Mouse (Mus musculus) forebrain, postnatal 0 days (tissue): ENCODE measurements around the gene Minos1. TPM values are rescaled to one million over a fixed set of nuclear protein-coding genes. Genes with fewer than 3 reads are reported as not detected.

Experiments used
- ATAC-seq: fragments of 200-750 bp; cut with Nextera tagmentation; 2 replicates; pipeline ENCODE4 v1.8.0; 2017; ENCODE audit warnings: mild to moderate bottlenecking, moderate library complexity
- DNase-seq: peaks from one replicate; pipeline ENCODE4 v3.0.0-alpha.2; 2015
- H3K27ac ChIP-seq: fragments of 300-500 bp; sonication (generic); 2 replicates; pipeline ENCODE4 v1.5.1; 2014; ENCODE audit warnings: low read depth, mild to moderate bottlenecking, antibody characterized with exemption, low read length, moderate library complexity, mixed read lengths
- H3K27me3 ChIP-seq: fragments of 300-500 bp; sonication (generic); 2 replicates; pipeline ENCODE4 v1.6.1; 2014; ENCODE audit warnings: mild to moderate bottlenecking, low read length, mixed read lengths; ENCODE audit not compliant: insufficient read depth
- H3K36me3 ChIP-seq: fragments of 300-500 bp; sonication (generic); 2 replicates; pipeline ENCODE4 v1.6.1; 2014; ENCODE audit warnings: mild to moderate bottlenecking, moderate library complexity; ENCODE audit not compliant: insufficient read depth
- H3K4me1 ChIP-seq: fragments of 300-500 bp; sonication (generic); 2 replicates; pipeline ENCODE4 v1.6.1; 2014; ENCODE audit warnings: antibody characterized with exemption; ENCODE audit not compliant: insufficient read depth
- H3K4me2 ChIP-seq: fragments of 300-500 bp; sonication (generic); 2 replicates; pipeline ENCODE4 v1.6.1; 2014; ENCODE audit warnings: low read depth, mild to moderate bottlenecking, moderate library complexity
- H3K4me3 ChIP-seq: fragments of 300-500 bp; sonication (generic); 2 replicates; pipeline ENCODE4 v1.5.1; 2014; ENCODE audit warnings: low read depth, low read length, mixed read lengths
- H3K9ac ChIP-seq: fragments of 300-500 bp; sonication (generic); 2 replicates; pipeline ENCODE4 v1.6.1; 2014; ENCODE audit warnings: mild to moderate bottlenecking
- H3K9me3 ChIP-seq: fragments of 300-500 bp; sonication (generic); 2 replicates; pipeline ENCODE4 v1.6.1; 2016; ENCODE audit warnings: low read length
- CTCF ChIP-seq: sonication (generic); IDR thresholded peaks from 2 replicates; pipeline ENCODE4 v1.5.1; 2016; ENCODE audit warnings: antibody characterized with exemption, control low read depth, low read depth
- WGBS: fragments of 180-500 bp; shearing (Covaris S2); extraction: QIAGEN DNeasy Blood & Tissue Kit; methylation state at CpG from one replicate; pipeline ENCODE4 v1.1.7; 2014; 5-methylcytosine and 5-hydroxymethylcytosine counted together
- polyA plus RNA-seq: library from polyadenylated mRNA; unstranded; fragments of >200 nt; fragmentation: Nextera tagmentation; extraction: Ambion mirVana; gene quantifications from 2 replicates; pipeline ENCODE4 v1.2.1, GENCODE M21; 2015
- total RNA-seq: library from RNA; depleted of rRNA; stranded (reverse); fragments of >200 nt; gene quantifications from 2 replicates; pipeline ENCODE4 v1.2.3, GENCODE M21; 2014

Minos1 gene
- total and polyA plus RNA-seq, 2 experiments from 2014 or later, result 19.9 to 412 TPM

- Histone ChIP-seq H3K4me1 (no peaks in the 10 kb centered on the region), H3K27ac (no peak overlapping the region), H3K27me3 (no peaks in the 10 kb centered on the region), H3K4me2 (no peak overlapping the region), H3K4me3 (no peak overlapping the region), H3K9me3 (peaks cover 15% of the 10 kb centered on the region; the same call in 1 of the 2 replicates), H3K36me3 (no peaks in the 10 kb centered on the region), H3K9ac (no peak overlapping the region)
- DNase-seq, result no peak
- 43% methylated on average over 4 of the region's 4 CpGs for WGBS
- ATAC-seq, result no peak
- TF ChIP-seq CTCF, result no peak
Observed at GRCm38 (mm10) chr4:139144577-139144976, 13.7 kb upstream of the Minos1 start.

- 39% methylated on average over 9 of the region's 9 CpGs for WGBS
- ATAC-seq (no peak), DNase-seq (peak; percentile 34)
- H3K36me3 ChIP-seq, result no peaks in the 10 kb centered on the region
- peaks cover 6% of the 10 kb centered on the region; the same call in 1 of the 2 replicates for H3K9me3 ChIP-seq
- H3K9ac ChIP-seq, result no peak overlapping the region
- H3K27me3 ChIP-seq, result no peaks in the 10 kb centered on the region
- no peak overlapping the region for H3K27ac ChIP-seq
- H3K4me2 ChIP-seq, result peak overlapping the region; percentile 30
- no peak for TF ChIP-seq CTCF
- H3K4me3 ChIP-seq, result no peak overlapping the region
- no peaks in the 10 kb centered on the region for H3K4me1 ChIP-seq
Observed at GRCm38 (mm10) chr4:139142985-139143384, 12.1 kb upstream of the Minos1 start.

- H3K9ac ChIP-seq, result no peak overlapping the region
- H3K36me3 ChIP-seq, result no peaks in the 10 kb centered on the region
- WGBS, result 73% methylated on average over 6 of the region's 6 CpGs
- DNase-seq (no peak), ATAC-seq (no peak)
- H3K4me3 ChIP-seq, result no peak overlapping the region
- H3K9me3 ChIP-seq, result no peaks in the 10 kb centered on the region
- no peaks in the 10 kb centered on the region for H3K27me3 ChIP-seq
- H3K4me1 ChIP-seq, result no peaks in the 10 kb centered on the region
- H3K27ac ChIP-seq, result no peak overlapping the region
- no peak overlapping the region for H3K4me2 ChIP-seq
- no peak for TF ChIP-seq CTCF
Observed at GRCm38 (mm10) chr4:139141785-139142184, 10.9 kb upstream of the Minos1 start.

GRCm38 (mm10) chr4:139140267-139140666 is 9.4 kb upstream of the Minos1 start:
- Histone ChIP-seq H3K27ac (no peak overlapping the region), H3K4me1 (no peaks in the 10 kb centered on the region), H3K4me3 (no peak overlapping the region), H3K4me2 (no peak overlapping the region), H3K36me3 (no peaks in the 10 kb centered on the region), H3K9ac (no peak overlapping the region), H3K27me3 (no peaks in the 10 kb centered on the region), H3K9me3 (no peaks in the 10 kb centered on the region)
- ATAC-seq, result no peak
- no peak for TF ChIP-seq CTCF
- DNase-seq, result no peak
- 87% methylated on average over 2 of the region's 2 CpGs for WGBS

GRCm38 (mm10) chr4:139136011-139136410 is 5.1 kb upstream of the Minos1 start:
- 0 out of 2 replicates have a peak, but pooled peaks cover 6% of the 10 kb centered on the region for H3K4me1 ChIP-seq
- no peak for ATAC-seq
- no peak overlapping the region for H3K9ac ChIP-seq
- WGBS, result 89% methylated on average over 2 of the region's 2 CpGs
- no peaks in the 10 kb centered on the region for H3K36me3 ChIP-seq
- TF ChIP-seq CTCF, result no peak
- no peak overlapping the region for H3K4me2 ChIP-seq
- H3K27me3 ChIP-seq, result no peaks in the 10 kb centered on the region
- no peak overlapping the region for H3K27ac ChIP-seq
- H3K4me3 ChIP-seq, result no peak overlapping the region
- no peaks in the 10 kb centered on the region for H3K9me3 ChIP-seq
- no peak for DNase-seq

GRCm38 (mm10) chr4:139133109-139133508 is 2.2 kb upstream of the Minos1 start:
- ATAC-seq, result no peak
- Histone ChIP-seq H3K36me3 (no peaks in the 10 kb centered on the region), H3K4me3 (no peak overlapping the region)

GRCm38 (mm10) chr4:139131858-139132672 is 1.2 kb upstream of the Minos1 start:
- no peak for DNase-seq
- H3K4me1 ChIP-seq, result peaks cover 13% of the 10 kb centered on the region; the same call in 1 of the 2 replicates
- H3K4me3 ChIP-seq, result peak overlapping the region; percentile 99; the same call in 1 of the 2 replicates
- no peak for TF ChIP-seq CTCF
- no peaks in the 10 kb centered on the region for H3K27me3 ChIP-seq
- peak overlapping the region; percentile 85 for H3K4me2 ChIP-seq
- H3K9ac ChIP-seq, result no peak overlapping the region
- no peaks in the 10 kb centered on the region for H3K9me3 ChIP-seq
- ATAC-seq, result no peak
- H3K36me3 ChIP-seq, result no peaks in the 10 kb centered on the region
- H3K27ac ChIP-seq, result no peak overlapping the region
- 86% methylated on average over 14 of the region's 14 CpGs for WGBS

More at GRCm38 (mm10) chr4:139133109-139133508, 2.2 kb upstream of the Minos1 start:
- Histone ChIP-seq H3K9ac (no peak overlapping the region), H3K9me3 (no peaks in the 10 kb centered on the region), H3K27me3 (no peaks in the 10 kb centered on the region), H3K4me2 (no peak overlapping the region), H3K4me1 (peaks cover 13% of the 10 kb centered on the region; the same call in 1 of the 2 replicates), H3K27ac (no peak overlapping the region)
- 87% methylated on average over 5 of the region's 5 CpGs for WGBS
- DNase-seq, result no peak
- TF ChIP-seq CTCF, result no peak
